Mouse (Mus musculus) E14TG2a.4 (cell line): Measurements from ENCODE around the gene Orm2.

Experiments used
- CTCF ChIP-seq: conservative IDR thresholded peaks from 2 replicates; pipeline ENCODE4 v1.5.1; 2014; ENCODE audit warnings: low read length
- NANOG ChIP-seq: IDR thresholded peaks from 2 replicates; pipeline ENCODE4 v1.6.1; 2014; ENCODE audit warnings: borderline replicate concordance, low read length, mixed read lengths

DNA sequence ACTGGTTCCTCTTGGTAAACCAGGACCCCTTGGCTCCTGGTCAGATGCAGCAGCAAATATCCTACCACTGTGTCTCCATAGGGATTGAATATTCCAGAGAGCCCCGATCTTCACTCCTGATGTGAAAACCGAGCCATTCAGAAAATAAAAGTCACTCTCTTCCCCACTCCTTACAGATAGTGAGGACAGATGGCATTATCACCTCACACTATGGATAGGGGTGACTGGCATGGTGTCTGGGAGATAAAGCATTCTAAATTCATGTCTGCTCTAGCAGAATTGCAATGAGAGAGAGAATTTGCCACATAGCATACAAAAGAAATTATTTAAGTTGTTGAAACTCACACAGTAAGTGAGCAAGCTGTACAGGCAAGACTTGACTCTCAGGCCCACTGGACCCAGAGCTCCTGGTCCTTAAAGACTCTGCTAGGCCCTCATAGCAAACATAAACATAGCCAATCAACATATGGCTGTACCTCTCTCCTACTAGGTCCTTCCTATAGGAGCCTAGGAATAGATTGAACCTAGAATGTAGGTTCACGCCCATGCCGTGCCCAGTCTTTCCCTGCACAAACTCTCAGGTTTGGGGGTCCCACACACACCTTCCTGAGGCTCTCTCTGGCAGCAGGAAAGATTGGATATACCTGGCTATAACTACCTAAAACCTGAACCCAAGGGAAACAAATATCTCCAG, 20.6 kb downstream of the Orm2 start:
- TF ChIP-seq CTCF (no peak), NANOG (no peak)
